Mouse (Mus musculus): Measurements from ENCODE around the gene Thy1.

DNA sequence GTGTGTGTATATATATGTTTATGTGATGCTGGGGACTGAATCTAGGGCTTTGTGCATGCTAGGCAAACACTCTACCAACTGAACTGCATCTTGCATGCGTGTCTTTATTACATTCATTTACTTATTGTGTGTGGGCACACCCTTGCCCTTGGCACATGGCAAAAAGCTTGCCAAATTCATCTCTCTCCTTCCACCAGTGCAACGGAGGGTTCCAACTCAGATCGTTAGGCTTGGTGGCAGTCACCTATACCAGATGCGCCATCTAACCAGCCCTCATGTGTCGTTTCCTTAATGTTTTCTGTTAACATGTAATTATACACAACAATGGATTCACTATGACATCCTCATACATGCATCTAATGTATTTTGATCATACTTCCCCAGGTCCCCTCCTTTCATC lies 39.1 kb downstream of the Thy1 start:
- TF ChIP-seq CTCF (IDR thresholded peaks at IDR 0.05; ENCODE audit: low read depth) (no peak), EP300 (IDR thresholded peaks at IDR 0.05; ENCODE audit: low read depth) (no peak)

All from liver, embryonic 14.5 days (tissue).